Mouse (Mus musculus): ENCODE results near the gene Myo6.
"Not testable (repeated sequence)": the region's sequence is repeated elsewhere in the genome, so short reads cannot be mapped to it uniquely, and the experiment has no call there.

Myo6 gene

DNA sequence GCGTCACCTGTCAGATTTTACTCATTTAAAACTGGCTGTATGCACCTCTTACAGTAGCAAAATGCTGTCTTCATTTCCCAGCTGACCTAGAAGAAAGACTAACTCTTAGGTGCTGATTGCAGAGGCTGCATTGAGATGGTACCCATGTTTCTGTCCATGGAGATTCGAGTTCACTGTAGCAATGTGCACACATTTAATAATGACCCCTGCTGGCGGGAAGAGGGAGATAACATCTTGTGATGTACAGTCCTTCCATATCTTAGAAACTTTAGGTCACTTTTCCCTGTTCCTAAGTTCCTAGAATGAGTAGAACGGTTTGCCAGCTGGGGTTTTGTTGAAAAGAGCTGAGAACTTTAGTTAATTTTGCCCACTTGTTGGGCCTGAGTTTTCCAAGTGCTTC lies 138.7 kb downstream of the Myo6 start:
- DNase-seq (ENCODE audit: low read depth, low spot score), result no peak

DNA sequence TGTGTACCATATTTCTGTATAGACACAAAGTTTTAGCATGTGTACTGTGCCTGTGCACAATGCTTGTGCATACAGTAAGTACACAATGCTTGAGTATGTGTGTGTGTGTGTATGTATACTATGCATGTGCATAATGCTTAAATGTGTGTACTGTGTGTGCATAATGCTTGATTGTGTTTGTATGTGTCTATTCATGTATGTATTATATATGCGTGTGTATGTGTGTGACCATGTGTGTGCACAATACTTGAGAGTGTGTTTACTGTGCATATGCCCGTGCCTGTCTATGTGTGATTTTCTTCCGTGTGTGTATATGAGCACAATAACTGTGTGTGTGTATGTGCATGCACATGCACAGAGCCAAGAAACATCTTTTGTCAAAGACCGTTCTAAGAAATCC lies 141.6 kb downstream of the Myo6 start:
- DNase-seq (ENCODE audit: low read depth, low spot score), result no peak

DNA sequence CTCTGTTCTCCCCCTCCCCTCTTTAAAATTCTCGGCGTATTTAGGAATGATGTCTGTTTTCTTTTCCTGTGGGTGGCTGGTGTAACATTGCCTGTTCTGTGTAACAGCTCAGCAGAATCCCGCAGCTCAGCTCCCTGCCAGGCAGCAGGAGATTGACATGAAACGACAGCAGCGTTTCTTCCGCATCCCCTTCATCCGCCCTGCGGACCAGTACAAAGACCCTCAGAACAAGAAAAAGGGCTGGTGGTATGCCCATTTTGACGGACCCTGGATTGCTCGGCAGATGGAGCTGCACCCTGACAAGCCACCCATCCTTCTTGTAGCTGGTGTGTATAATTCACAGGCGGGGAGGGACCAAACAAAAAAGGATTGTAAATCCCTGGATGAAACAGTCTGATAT lies 142.0 kb downstream of the Myo6 start:
- no peak for DNase-seq (ENCODE audit: low read depth, low spot score)

DNA sequence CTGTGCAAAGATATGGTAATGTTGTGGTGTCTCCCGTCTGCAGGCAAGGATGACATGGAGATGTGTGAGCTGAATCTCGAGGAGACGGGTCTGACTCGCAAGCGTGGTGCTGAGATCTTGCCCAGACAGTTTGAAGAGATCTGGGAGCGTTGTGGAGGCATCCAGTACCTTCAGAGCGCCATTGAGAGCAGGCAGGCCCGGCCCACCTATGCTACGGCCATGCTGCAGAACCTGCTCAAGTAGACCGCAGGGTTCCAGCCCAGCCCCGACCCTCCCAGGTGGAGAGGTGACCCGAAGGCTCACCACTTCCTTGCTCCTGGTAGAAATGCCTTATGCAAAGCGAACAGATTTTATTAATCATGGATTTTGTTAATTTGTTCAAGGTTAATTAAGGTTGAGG lies 142.8 kb downstream of the Myo6 start:
- no peak for DNase-seq (ENCODE audit: low read depth, low spot score)

DNA sequence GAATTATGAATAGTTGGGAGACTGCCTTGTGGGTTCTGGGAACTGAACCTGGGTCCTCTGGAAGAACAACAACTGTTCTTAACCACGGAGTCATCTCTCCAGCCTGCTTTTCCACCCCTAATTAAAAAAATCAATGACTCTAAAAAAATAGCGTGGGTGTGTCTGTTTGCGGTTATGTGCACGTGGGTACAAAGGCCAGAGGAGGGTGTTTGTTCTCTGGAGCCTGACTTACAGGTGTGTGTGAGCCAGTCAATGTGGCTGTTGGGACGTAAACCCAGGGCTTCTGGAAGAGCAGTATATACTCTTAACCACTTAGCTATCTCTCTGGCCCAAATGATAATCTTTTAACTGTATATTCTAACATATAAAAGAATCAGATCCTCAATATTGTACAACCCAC lies 148.8 kb downstream of the Myo6 start:
- no peak for DNase-seq (ENCODE audit: low read depth, low spot score)

DNA sequence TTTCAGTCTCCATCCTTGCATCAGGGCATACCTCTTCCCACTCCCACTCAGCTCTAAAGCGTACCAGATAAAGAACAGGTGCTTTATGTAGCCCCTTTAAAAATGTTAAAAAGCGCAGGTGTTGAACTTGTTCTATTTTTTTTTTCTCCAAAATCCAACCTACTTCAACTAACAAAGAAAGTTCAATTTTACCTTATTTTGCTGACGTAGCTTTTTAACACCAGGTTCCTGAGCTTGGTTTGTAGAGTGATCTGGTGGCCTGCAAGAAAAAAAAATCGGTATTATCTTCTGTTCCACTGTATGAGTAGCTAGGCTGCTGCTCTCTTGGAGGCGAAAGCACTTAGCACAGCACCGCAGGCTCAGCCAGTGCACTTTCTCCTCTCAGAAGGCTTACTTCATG lies 151.1 kb downstream of the Myo6 start:
- no peak for DNase-seq (ENCODE audit: low read depth, low spot score)

DNA sequence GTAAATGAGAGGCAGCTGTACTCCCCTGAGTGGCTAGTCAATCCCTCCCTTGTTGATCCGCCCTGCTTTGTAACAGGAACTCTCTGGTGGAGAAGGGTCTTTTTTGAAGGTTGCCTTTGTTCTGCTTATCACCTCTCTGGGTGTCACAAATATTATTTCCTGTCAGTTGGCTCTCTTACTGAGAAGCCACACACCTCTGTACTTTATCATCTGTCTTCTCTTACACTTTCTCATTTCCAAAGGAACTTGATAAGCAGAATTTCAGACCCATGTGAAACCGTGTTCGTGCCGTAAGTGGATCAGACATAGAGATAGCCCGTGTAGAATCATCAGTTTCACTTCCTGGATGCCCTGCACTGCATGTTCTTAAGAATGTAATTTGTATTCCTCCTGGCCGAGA lies 153.2 kb downstream of the Myo6 start:
- no peak for DNase-seq (ENCODE audit: low read depth, low spot score)

DNA sequence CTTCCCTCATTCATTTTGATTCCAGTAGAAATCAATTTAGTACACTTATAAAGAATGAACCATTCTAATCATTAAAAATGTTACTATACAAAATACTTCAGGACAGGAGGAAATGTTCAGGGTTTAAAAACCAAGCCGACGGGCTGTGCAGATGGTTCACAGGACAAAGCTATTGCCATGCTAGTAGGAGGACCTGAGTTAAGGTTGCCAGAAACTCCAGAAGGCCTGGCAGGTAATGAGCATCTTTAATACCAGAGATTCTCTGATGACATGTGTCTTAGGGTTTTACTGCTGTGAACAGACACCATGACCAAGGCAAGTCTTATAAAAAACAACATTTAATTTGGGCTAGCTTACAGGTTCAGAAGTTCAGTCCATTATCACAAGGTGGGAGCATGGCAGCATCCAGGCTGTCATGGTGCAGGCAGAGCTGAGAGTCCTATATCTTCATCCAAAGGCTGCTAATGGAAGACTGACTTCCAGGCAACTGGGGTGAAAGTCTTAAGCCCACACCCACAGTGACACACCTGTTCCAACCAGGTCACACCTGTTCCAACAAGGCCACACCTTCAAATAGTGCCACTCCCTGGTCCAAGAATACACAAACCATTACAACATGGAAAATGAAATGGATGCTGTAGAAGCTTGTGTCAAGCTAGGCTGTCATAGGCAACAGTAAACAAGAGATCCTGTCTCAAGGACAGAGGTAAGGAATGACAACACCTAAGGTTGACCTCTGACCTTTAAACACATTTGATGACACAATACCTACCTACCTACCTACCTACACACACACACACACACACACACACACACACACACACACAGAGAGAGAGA lies 156.4 kb downstream of the Myo6 start:
- DNase-seq (ENCODE audit: low read depth, low spot score), result not testable (repeated sequence)

DNA sequence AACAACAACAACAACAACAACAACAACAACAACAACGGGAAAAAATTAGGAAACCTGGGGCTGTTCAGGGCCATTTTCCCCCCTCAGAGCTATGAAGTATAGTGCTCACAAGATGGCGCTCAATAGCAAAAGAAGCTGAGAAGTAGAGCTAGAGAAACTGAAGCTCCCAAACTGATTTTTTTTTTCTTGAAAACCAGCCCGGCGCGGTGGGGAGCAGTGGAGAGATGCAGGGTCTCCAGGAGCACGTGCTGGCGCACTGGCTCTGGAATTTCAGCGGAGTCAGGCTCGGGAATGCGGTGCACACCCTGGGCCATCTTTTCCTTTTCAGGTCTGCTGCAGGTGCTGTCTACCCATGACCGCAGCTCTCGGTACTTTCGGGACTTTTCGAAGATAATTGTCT lies 167.3 kb downstream of the Myo6 start:
- DNase-seq (ENCODE audit: low read depth, low spot score), result no peak

DNA sequence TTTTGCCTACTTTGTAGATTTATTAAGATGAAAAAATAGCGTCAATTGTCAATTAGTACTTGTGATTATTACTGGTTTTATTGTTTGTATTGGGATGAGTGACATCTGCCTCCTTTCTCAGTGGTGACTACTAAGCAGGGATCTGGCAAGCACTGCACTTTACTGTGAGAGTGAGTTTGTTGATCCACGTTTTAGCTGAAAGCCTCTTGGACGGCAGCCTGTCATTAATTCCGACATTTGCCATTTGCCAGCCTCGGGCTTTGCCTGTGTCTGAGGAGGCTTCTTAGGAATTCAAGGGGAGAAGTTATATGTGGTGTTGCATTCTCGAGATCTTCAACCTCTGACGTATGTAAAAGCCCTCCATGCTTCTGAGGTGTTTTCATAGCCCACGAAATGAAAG lies 168.6 kb downstream of the Myo6 start:
- DNase-seq (ENCODE audit: low read depth, low spot score), result no peak

DNA sequence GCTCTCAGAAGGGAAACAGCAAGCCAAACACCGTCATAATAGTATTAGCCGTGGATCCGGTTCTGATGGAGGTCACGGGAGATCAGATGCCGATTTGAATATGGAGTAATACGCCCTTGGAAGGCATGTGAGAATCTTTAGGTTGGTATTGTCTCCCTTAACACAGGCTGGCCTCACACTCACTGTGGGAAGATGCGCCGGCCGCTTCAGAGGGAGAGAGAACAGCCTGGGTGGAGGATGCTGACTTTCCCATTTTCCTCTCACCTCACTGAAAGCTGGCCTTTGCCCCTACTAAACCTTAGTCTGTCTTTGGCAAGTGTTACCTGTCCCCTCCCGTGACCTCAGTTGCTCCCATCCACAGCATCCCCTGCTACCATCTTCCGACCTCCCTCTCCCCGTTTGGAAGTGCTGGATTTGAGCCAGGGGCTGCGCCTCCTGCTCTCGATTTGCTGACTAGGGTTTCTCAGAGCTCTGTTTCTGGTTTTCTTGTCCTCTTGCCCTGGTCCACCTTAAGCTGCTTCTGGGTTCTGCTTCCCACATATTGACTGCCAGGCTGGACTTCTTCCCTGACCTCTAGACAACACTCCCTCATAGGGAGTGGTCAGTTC lies 169.3 kb downstream of the Myo6 start:
- DNase-seq (ENCODE audit: low read depth, low spot score), result no peak

DNA sequence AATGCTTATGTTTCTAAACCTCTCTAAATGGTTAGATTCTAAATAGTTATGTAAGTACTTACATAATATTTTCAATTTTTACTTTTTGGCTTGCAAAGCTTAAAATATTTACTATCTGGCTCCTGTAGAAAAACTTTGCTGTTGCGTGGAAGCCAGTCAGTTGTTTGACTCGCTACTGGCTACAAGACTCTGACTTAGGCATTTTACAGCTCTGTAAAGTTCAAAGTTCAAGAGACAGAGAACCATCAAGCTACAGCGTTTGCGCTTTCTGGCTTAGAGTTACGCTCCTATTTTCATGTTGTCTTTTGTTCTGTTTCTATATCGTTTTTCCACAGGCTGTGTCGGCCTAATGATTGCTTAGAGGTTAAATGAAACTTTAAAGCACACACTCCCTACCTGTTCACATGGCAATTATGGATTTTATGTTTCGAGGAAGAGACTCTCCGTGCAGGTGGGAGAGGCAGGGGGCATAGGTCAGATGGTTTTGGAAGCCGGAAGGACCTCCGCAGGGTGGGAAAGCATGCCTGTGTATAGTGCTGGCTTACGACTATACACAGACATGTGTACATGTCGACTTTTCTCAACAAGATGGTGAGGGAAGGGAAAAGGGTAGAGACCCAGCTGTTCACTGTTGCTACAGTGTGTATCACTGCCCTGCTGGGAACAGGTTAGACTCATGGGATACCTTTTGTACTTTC lies 171.0 kb downstream of the Myo6 start:
- no peak for DNase-seq (ENCODE audit: low read depth, low spot score)

DNA sequence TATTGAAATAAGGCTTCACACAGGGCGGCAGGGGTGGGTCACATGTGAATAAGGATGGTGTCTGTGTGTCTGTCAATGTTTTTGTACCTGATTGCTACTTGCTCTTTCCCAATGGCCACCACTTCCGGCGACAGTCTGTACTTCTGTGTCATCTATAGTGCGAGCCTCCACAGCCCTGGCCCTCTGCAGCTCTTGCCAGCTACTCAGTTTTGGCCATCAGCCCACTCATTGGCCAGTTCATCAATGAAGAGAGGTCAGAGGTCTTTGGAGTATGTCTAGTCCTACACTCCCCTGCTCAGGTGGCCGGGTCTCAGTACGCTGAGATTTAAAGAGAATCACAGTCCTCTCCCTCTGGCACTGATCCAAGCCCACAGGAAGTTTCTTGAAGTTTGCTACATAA lies 173.2 kb downstream of the Myo6 start:
- DNase-seq (ENCODE audit: low read depth, low spot score), result no peak

DNA sequence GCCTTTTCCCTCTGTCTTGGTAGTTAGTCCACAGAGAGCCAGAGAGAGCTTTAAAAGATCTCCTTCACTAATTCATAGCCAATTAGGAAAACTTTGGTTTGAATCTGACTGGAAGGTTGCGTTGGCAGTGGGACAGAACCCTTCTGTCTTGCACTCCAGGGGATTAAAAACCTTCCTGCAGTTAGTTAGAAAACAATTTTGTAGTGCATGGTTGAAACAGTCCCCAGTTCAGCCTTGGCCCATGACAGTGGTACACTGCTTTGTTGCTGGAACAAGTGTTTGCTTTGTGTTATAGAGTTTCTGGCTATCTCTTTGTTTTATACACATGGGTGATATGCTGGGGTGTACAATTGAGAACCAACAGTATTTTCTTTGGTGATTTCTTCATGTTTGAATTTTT lies 176.1 kb downstream of the Myo6 start:
- no peak for DNase-seq (ENCODE audit: low read depth, low spot score)

DNA sequence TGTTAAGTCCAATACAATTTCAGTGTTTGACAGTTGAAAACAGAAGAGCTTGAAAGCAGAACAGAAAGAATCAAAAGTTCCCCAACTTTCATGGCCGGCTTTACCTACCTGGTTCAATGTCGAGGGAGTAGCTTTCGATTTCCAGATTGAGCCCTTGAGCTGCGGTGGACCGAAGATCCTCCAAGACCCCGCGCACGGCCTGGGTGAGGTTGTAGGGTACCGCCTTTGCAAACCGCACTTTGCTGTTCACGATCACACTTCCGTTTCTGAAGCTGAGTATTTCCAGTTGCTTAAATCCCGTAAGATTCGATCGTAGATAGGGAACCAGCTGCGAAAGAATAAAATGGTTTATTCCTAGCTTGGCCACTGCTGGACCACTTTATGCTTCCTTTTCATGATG lies 176.9 kb downstream of the Myo6 start:
- DNase-seq (ENCODE audit: low read depth, low spot score), result no peak

DNA sequence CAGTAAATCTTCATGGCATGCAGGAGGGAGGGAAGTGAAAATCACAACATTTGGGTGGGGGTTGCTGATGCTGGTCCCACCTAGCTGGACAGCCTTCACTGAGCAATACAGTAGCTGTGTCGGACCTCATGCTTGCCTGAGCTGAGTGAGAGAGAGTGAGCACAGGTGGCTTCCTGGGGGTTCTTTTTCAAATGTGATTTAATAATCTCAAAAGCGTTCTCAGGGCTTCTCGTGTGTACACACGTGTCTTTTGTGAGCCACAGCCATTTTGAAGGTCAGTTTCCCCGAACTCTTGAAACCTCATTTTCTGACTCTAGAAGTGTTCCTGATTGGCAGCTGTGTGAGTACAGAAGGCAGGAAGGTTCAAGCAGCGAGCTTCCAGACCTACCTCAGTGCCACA lies 177.7 kb downstream of the Myo6 start:
- no peak for DNase-seq (ENCODE audit: low read depth, low spot score)

DNA sequence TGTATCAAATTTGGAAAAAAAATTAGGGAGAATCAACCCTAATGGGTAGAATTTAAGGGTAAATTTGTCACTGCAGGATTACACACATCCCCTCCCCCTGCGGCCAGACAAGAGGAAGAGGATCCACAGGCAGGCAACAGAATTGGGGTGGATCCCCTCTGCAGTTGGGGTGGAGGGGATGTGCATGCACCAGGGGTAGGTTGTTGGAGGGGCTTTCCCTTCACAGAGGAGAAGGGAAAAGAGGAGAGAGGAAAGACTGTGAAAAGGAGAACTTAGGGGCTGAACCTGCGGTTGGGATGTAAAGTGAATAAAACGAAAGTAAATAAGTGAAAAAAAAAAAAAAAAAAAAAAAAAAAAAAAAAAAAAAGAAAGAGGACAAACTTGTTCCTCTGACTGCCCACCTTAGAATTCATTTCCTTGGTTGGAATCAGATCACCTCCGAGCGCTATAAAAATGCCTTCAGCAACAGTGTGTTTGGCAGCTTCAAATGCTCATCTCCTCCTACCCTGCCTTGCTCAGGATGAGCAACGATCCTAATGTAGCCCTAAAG lies 179.7 kb downstream of the Myo6 start:
- no peak for DNase-seq (ENCODE audit: low read depth, low spot score)

DNA sequence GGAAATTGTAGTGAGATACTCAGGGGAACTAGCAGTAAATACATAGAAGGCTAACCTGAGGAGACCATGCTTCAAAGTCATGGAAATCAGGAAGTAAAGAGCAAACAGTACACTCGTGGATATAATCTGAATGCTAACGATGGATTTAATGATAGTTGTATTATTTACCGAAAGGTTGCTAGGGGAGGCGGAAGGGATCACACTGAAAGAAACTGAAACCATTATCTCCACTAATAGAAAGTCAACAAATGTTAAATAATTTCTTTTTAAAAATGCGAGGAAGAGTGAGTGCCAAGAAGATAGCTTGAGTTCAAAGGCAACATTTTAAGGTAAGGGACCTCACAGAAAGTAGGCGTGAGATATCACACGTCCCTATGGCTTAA lies 186.5 kb downstream of the Myo6 start:
- DNase-seq (ENCODE audit: low read depth, low spot score), result no peak

DNA sequence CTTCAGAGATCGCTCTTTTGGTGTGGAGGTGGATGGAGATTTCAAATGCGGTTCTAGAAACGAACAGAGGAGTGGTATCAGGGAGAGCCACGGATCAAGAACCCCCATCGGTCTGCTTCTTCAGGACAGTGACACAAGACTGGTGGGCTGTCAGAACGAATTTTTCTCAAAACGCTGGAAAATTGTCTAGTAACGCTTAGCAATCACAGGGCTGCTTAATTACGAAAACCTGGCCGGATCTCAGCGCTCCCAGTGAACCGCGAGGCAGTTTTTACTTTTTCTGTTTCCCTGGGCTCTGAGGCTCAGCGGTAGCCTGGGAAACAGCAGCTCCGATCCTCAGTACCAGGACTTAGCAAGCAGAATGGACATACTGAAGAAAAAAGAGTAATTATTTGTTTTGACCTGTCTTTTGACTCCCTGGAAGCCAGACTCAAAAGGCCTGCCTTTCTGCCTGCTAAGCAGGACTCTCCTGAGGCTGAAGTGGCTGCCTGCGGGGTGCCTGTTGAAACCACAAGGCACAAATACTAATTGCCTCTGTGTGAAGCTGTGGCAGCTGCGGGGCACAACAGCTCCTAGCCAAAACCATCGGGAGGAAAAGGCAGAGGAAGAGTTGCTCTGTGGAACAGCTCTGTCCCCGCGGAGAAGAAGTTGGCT lies 187.0 kb downstream of the Myo6 start:
- no peak for DNase-seq (ENCODE audit: low read depth, low spot score)

DNA sequence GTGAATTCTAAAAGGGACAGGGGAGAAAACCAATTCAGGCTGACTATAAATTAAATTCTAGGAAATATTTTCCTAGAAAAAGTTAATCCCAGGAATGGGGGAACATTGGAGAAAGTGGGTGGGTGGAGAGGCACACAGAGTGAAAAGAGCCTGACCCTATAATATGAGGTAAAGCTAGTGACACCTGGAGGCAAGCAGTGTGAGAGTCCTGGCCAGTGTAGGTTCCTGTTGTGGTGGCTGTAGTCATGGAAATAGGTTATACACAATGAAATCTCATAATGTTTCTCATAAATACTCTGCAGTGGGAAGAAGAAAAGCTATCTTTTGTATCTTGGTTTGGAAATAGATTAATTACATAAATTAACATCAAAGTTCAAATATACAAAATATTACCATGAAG lies 195.2 kb downstream of the Myo6 start:
- DNase-seq (ENCODE audit: low read depth, low spot score), result no peak
